ENCODE assay signal across 8 mouse cellular contexts in genomic region chr4:120569486-120570437, GRCm38 (mm10). TPM values are rescaled to one million over a fixed set of nuclear protein-coding genes. Genes with fewer than 3 reads are reported as not detected.
DNase-seq lines count a peak whose midpoint lies in the region; ATAC-seq and TF ChIP-seq lines count a peak whose summit lies in the region.

Gene Ctps, minus strand, starts transcription at chr4:120570276.

- peaks cover 17% of the 10 kb centered on the region for H3K36me3 ChIP-seq in embryonic facial prominence, embryonic 14.5 days (ENCODE audit: control insufficient read depth, insufficient read depth, low read length)
- peaks cover 9% of the 10 kb centered on the region for H3K36me3 ChIP-seq in limb, embryonic 14.5 days (ENCODE audit: control insufficient read depth, insufficient read depth, low read length)
- H3K36me3 ChIP-seq in midbrain, postnatal 0 days (ENCODE audit: insufficient read depth, low read length): no peaks in the 10 kb centered on the region

- no peaks in the 10 kb centered on the region for H3K27me3 ChIP-seq in embryonic facial prominence, embryonic 14.5 days (replicated peaks; ENCODE audit: control insufficient read depth, insufficient read depth, low read length)
- H3K27me3 ChIP-seq in limb, embryonic 14.5 days (ENCODE audit: control insufficient read depth, insufficient read depth, low read length): no peaks in the 10 kb centered on the region
- H3K27me3 ChIP-seq in midbrain, postnatal 0 days (ENCODE audit: insufficient read depth, low read length): no peaks in the 10 kb centered on the region

- peak within 1 kb of the TSS; percentile 95 for H3K27ac ChIP-seq in embryonic facial prominence, embryonic 14.5 days (replicated peaks; ENCODE audit: low read depth, low read length)
- H3K27ac ChIP-seq in limb, embryonic 14.5 days (replicated peaks; ENCODE audit: low read depth, low read length): peak within 1 kb of the TSS; percentile 92
- H3K27ac ChIP-seq in midbrain, postnatal 0 days (ENCODE audit: low read depth, low read length): peak within 1 kb of the TSS; percentile 92

- no peak for TF ChIP-seq CTCF in midbrain, postnatal 0 days (IDR thresholded peaks at IDR 0.05)

- WGBS in embryonic facial prominence, embryonic 14.5 days: under 1% methylated on average over 33 of the region's 97 CpGs
- WGBS in limb, embryonic 14.5 days: under 1% methylated on average over 80 of the region's 97 CpGs
- 0% methylated on average over 91 of the region's 97 CpGs for WGBS in midbrain, postnatal 0 days

- ATAC-seq in embryonic facial prominence, embryonic 14.5 days (ENCODE audit: low read depth): peak; percentile 97
- peak; percentile 96 for ATAC-seq in limb, embryonic 14.5 days (ENCODE audit: low FRiP score, low read depth)
- peak; percentile 97 for ATAC-seq in midbrain, postnatal 0 days (ENCODE audit: low FRiP score)

- peak within 1 kb of the TSS; percentile 79 for H3K4me3 ChIP-seq in embryonic facial prominence, embryonic 14.5 days (ENCODE audit: low read depth, low read length)
- peak within 1 kb of the TSS; percentile 78 for H3K4me3 ChIP-seq in limb, embryonic 14.5 days (replicated peaks; ENCODE audit: low read length)
- H3K4me3 ChIP-seq in midbrain, postnatal 0 days (ENCODE audit: low read depth, low read length): peak within 1 kb of the TSS; percentile 73

- peaks cover 27% of the 10 kb centered on the region for H3K4me1 ChIP-seq in embryonic facial prominence, embryonic 14.5 days (ENCODE audit: control insufficient read depth, insufficient read depth, low read length)
- H3K4me1 ChIP-seq in limb, embryonic 14.5 days (ENCODE audit: control insufficient read depth, insufficient read depth, low read length): peaks cover 34% of the 10 kb centered on the region
- H3K4me1 ChIP-seq in midbrain, postnatal 0 days (ENCODE audit: insufficient read depth, low read length): peaks cover 8% of the 10 kb centered on the region; the same call in 1 of the 2 replicates

- H3K4me2 ChIP-seq in embryonic facial prominence, embryonic 14.5 days (ENCODE audit: low read depth, low read length): peak within 1 kb of the TSS; percentile 87
- peak within 1 kb of the TSS; percentile 56 for H3K4me2 ChIP-seq in limb, embryonic 14.5 days (replicated peaks; ENCODE audit: low read depth, low read length, severe bottlenecking)
- peak within 1 kb of the TSS; percentile 75 for H3K4me2 ChIP-seq in midbrain, postnatal 0 days (ENCODE audit: low read depth, low read length, poor library complexity, severe bottlenecking)

- TF ChIP-seq POLR2A in limb, embryonic 14.5 days (IDR thresholded peaks at IDR 0.05; ENCODE audit: borderline replicate concordance, extremely low read depth, insufficient read depth, insufficient read length): peak; percentile 85; the same call in 1 of the 2 replicates

- peak within 1 kb of the TSS; percentile 90 for H3K9ac ChIP-seq in embryonic facial prominence, embryonic 14.5 days (ENCODE audit: low read depth, low read length)
- peak within 1 kb of the TSS; percentile 82 for H3K9ac ChIP-seq in limb, embryonic 14.5 days (ENCODE audit: low read depth, low read length, severe bottlenecking)
- H3K9ac ChIP-seq in midbrain, postnatal 0 days (replicated peaks; ENCODE audit: low read length, poor library complexity, severe bottlenecking): peak within 1 kb of the TSS; percentile 86

- DNase-seq in 3T3-L1 (ENCODE audit: low read depth, low spot score): peak; percentile 89
- DNase-seq in adrenal gland, postnatal 4 days (ENCODE audit: low spot score in 2 of 2): peak; percentile 91 to 92
- DNase-seq in embryonic facial prominence, embryonic 14.5 days (ENCODE audit: low spot score): peak; percentile 97
- peak; percentile 95 for DNase-seq in heart, adult 8-10 months (ENCODE audit: low spot score)
- DNase-seq in kidney, adult 9 months: peak; percentile 95
- DNase-seq in limb, embryonic 14.5 days (ENCODE audit: low spot score): peak; percentile 94
- DNase-seq in midbrain, postnatal 0 days (ENCODE audit: low spot score): peak; percentile 97
- DNase-seq in spleen, postnatal 14 days (ENCODE audit: low spot score in 2 of 2): peak; percentile 88 to 90

- no peaks in the 10 kb centered on the region for H3K9me3 ChIP-seq in embryonic facial prominence, embryonic 14.5 days (ENCODE audit: control insufficient read depth, low read length)
- no peaks in the 10 kb centered on the region for H3K9me3 ChIP-seq in limb, embryonic 14.5 days (ENCODE audit: control insufficient read depth, low read length)
- no peaks in the 10 kb centered on the region for H3K9me3 ChIP-seq in midbrain, postnatal 0 days (ENCODE audit: low read length)

RNA-seq across cellular contexts. Expression of gene Ctps, which starts in this region (rescaled TPM):
- total RNA-seq in adrenal gland, postnatal 4 days (2021): 10 to 100 TPM; 30.3 to 34.3 TPM
- 77.3 and 84.1 TPM in 2 replicates for polyA plus RNA-seq in embryonic facial prominence, embryonic 14.5 days (2014; fragmentation: Nextera tagmentation; extraction: Ambion mirVana)
- total RNA-seq in heart, adult 8-10 months (2022): 10 to 100 TPM; 27.7 to 31.2 (median 28.0) TPM
- 42.4 and 48.3 TPM in 2 replicates for polyA plus RNA-seq in limb, embryonic 14.5 days (2012; rRNA removed)
- 77.6 and 83.9 TPM in 2 replicates for polyA plus RNA-seq in limb, embryonic 14.5 days (2014; fragmentation: Nextera tagmentation; extraction: Ambion mirVana)
- 52.5 and 61.2 TPM in 2 replicates for total RNA-seq in midbrain, postnatal 0 days (2014; rRNA removed)
- polyA plus RNA-seq in midbrain, postnatal 0 days (2015; fragmentation: Nextera tagmentation; extraction: Ambion mirVana): 65.0 and 66.3 TPM in 2 replicates

Comparison
In these comparisons a context has a peak if more than half of its experiments do, and no peak if none do; other contexts are left out.
1. Peak in every context shown above with its lines: DNase-seq, ATAC-seq, H3K4me3 ChIP-seq and H3K27ac ChIP-seq.